Mouse (Mus musculus) gastrocnemius, postnatal 25 days (tissue): ENCODE measurements around the gene Psmc5. TPM values are rescaled to one million over a fixed set of nuclear protein-coding genes. Genes with fewer than 3 reads are reported as not detected.
A peak's percentile ranks its signal among the peaks of the same experiment; 100 is the strongest.

Source experiments
- DNase-seq: peaks from one replicate; pipeline ENCODE4 v3.0.0; 2022
- total RNA-seq, 2 experiments: library from RNA; stranded (reverse); gene quantifications; 1 replicate in 1 of 2; 2 replicates in 1 of 2; pipeline ENCODE4 v1.2.3; 2021

The Psmc5 gene
- total RNA-seq, 2 experiments from 2014 or later: 126 to 130 TPM

DNA sequence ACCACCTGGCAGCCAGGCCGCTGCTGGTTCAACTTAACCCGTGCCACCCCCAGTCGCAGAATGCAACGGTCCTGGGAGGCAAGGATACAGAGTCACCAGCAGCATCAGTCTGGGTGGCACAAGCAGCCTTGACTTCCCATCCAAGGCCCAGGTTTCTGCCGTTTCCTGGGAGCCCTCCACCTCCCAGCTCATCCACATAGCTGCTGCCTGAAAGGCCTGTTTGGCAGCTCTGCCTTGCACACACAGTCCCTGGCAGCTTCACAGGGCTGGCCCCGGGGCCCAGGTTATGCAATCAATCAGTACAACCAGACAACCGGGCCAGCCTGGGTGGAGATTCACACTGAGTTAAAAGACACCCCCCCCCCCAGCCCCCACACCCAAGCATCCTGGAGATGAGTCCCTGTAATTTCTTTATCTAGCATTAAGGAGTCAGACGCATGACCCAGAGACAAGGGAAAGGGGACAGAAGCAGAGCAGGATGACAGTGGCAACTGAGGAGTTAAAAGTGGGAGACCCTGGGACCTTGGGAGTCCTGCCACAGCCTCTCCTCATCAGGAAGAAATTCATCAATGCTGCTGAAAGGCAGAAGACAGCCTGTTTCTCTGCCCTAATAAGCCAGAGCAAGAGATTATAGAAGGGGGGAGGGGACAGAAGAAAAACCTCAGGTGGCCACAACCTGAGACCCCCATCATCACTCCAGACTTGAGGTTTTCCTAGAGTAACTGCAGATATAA lies 12.5 kb downstream of the Psmc5 start:
- peak; percentile 96 for DNase-seq

DNA sequence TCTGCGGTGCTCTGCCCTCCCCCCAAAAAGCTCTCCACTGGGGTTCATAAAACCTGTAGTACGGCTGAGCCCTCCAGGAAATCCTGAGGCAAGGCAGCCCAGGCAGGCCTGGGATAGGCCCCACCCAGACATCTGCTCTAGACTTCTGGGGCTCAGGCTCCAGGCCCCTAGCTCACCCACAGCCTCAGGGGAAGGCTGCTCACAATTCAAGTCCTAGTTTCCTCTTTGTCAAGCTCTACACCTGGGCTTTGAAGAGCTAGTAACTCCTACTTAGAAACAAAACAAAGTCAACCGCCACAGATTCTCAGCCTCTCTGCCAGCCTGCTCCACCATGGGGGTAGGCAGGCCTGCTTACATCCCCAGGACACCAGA lies 13.1 kb downstream of the Psmc5 start:
- peak; percentile 57 for DNase-seq

DNA sequence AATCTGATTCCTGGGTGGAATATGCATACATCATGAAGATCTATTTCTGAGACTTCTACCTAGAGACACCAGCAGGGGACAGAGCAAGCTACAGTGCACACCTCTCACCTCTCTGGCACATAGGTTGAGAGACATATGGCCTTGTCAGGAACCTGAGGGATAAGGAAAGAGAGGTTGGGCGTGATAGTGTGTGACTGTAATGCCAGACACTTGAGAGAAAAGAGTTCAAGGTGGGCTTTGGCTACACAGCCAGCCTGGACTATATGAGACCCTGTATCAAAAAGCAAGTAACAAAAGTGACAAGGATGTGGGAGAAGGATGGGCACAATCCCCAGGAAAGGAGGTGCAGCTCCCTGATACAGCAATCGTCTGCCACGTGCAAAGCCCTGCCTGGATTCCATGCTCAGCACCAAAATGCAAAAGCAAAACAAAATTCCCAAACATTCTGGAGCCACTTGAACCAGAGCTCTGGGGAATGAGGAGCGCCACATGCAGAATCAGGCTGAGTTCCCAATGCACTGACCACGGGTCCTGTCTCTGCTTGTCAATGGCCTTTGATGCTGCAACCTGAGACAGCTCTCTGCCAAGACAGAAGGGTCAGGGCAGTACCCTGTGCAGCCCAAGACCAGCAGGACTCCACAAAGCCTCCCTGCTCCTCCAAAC lies 15.3 kb downstream of the Psmc5 start:
- peak; percentile 49 for DNase-seq

DNA sequence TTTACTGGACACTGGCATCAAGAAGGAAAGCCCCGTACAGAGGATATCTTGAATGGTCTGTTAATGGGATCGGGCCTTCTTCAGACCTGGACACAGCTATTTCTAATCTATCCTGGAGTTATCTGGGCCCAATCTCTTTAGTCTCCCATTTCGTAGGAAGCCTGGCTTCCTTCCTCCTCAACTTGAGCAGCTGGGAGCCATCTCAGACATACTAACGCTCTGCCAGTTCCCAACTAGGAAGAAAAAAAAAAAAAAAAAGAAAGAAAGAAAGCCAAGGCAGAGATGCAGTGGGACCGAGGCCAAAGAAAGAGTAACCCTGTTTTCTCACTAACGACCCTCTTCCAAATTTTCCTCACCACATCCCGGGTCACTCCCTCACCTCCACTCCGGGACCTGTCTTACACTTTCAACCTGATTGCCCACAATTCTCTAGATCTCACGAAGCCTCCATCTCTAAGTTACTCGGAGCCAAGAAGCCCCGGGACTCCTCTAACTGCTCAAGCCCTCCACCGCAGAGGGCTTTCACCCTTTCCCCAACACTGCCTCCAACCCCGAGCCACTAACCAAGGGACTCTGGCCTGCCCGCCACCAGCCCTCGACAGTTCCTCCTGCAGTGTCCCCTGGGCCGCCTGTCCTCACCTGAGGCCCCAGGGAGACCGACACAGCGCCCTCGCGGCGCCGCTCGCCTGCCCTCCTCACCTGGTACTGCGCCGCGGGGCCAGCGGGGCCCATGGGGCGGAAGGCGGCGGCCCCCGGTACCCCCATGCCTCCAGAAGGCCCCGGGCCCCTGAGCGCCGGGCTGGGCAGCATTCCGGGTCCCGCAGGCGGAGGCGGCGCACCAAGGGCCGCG lies 16.1 kb downstream of the Psmc5 start:
- no peak for DNase-seq

DNA sequence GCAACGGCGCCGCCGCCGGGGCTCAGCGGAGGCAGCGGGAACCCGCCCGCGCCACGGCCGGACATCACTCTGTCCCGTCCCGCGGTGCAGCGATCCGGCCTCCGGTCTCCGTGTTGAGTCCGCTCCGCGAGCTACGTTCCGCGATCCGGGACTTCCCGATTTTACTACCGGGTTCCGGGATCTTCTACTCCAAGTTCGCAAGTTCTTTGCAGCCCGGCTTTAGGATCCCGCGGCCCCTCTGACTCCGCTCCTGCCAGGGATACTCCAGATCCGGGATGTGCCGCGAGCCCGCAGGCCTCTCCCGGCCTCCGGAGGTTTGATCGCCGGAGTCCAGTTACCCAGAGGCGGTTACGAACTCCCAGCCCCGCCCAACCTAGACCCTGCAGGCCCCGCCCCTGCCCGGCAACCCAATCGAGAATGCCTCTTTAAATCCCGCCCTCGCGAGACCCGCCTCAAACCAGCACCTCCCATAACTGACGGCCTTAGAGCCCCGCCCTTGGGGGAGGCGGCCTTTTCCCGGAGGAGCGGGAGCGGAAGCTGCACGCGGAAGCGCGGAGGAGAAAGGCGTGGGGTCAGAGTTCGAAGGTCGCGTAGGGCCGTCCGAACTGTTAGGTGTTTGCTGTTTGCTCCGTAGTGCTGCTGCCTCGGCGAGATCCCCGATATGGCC lies 16.8 kb downstream of the Psmc5 start, which contains the start of gene Smarcd2:
Gene Smarcd2, minus strand, starts transcription at position 329 of the 667 bp plus-strand sequence.
- peak; percentile 100 for DNase-seq

DNA sequence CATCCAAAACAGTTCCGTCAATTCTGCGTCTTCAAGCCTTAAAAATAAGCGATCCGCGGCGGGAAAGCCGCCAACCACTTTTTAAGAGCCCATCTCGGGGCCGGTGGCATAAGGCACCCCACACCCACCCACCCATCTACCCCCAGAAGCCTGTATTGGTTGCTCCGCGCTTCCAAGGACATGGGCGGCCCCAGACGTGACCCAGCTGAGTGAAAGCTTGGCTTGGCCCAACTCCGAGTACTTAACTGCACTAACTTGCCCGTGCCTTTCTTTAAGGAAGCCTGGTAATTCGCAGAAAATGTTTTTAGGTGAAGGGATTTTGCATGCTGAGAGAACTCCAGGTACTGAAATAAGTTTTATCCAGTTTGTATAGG lies 17.3 kb downstream of the Psmc5 start:
- no peak for DNase-seq

DNA sequence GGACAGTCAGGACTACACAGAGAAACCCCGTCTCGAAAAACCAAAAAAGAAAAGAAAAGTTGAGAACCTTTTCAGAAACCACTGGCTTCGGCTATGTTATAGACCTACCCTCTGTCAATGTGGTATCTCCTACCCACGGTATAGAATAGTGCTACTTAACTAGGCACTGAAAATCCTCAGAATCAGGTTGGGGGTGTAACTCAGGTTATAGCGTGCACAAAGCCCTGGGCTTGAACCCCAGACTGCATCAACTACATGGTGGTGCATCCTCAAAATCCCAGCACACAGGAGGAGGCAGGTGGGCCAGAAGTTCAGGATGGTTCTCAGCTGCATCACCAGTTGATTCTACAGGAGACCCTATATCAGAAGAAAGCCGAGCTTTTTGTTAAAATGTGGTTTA lies 17.9 kb downstream of the Psmc5 start:
- DNase-seq: no peak

DNA sequence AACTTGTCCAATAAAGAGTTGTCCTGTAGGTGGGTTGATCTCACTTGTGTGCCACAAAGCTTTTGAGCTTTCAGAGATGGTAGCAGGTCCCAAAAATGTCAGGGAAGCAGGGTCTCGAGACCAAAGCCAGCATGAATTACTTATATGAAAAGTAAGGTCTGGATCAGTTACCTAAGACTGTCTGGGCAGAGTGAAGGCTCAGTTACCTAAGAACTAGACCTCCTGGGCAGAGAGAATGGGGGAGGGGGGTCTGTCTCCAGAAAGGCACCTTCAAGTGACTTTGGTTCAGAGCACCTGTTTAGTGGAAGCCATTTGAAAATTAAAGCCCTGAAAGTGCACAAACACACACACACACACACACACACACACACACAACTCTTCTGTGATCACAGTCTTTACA lies 18.4 kb downstream of the Psmc5 start:
- DNase-seq: no peak

DNA sequence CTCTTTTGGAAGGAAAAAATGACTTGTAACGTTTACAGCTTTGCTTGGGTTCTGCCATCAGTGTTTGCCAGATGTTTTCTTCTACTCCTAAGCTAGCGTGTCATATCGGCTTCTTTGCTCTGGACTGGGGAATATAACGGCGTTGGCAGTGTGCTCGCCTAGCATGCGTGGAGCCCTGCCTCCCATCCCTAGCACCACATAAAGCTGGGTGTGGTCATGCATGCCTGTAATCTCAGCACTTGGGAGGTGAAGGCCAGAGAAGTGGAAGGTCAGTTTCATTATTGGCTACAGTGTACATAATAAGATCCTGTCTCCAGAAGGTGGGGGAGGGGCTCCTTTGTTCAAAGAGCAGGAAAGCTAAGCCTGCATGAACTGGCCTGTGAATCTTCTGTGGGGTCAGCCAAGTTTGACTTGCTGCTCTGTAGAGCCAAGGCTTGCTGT lies 19.0 kb downstream of the Psmc5 start:
- peak; percentile 56 for DNase-seq

DNA sequence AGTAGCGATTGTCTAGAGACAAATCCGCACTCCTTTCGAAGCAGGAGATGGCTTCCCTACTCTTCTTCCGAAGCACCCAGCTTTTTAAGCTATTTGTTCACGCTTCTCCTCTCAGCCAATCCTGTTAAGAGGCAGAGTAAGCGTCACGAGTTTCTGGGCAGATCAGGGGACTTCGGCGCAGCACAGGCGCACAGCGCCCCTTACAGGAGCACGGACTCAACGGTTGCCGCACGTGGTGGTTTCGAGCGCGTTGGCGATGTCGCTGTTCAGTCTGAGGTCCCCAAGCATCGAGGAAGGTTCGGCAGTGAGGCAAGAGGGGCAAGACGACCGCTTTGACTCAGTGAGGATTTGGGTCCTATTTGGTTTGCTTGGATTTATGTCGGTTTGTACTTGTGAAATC lies 20.5 kb downstream of the Psmc5 start, which contains the start of gene Tcam1:
Gene Tcam1, plus strand, starts transcription at position 219 of the 400 bp plus-strand sequence.
- DNase-seq: peak; percentile 87

DNA sequence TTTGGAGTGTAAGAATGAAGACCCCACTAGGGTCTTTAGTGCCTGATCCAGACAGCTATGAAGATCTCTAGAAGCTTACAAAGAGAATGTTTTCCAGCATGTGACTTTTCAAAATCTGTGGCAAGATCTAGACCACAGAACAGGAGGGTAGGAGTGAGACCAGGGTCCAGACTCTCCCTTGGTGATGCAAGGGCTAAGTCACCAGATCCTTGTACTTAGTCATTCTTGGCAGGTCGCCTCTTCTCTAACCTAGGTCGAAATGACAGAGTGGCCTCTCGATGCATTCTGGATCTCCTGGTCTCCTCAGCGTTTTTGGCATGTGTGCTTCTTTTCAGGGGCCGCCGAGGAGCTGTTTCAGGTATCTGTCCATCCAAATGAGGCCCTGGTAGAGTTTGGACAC lies 26.5 kb downstream of the Psmc5 start:
- DNase-seq: no peak

DNA sequence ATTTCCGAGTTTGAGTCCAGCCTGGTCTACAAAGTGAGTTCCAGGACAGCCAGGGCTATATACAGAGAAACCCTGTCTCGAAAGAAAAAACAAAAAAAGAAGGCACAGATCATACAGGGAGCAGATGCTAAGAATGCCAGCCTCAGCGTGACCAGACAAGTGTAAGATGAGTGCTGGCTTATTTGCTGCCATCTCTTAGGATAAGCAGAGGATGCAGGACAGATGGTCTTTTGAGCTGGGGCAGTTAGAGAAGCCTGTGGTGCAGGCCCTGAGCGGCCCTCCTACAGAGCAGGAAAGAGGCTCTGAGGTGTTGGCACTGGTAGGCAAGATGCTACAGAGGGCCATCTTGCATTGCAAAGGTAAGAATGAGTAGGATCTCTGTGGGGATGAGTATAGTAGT lies 27.4 kb downstream of the Psmc5 start:
- DNase-seq: no peak

DNA sequence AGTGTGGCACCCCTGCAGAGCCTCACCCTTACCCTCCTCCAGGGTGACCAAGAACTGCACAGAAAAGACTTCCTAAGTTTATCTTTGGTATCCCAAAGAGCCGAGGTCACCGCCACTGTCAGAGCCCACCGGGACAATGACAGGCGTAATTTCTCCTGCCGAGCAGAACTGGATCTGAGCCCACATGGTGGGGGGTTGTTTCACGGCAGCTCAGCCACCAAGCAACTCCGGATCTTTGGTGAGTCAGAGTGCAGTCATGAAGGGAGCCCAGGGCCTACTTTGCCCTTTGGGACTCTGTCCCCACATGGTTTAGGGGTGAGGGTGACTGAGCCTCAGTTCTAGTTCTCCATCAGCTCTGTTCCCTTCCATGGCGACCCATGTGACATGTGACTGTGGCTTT lies 28.2 kb downstream of the Psmc5 start:
- no peak for DNase-seq

DNA sequence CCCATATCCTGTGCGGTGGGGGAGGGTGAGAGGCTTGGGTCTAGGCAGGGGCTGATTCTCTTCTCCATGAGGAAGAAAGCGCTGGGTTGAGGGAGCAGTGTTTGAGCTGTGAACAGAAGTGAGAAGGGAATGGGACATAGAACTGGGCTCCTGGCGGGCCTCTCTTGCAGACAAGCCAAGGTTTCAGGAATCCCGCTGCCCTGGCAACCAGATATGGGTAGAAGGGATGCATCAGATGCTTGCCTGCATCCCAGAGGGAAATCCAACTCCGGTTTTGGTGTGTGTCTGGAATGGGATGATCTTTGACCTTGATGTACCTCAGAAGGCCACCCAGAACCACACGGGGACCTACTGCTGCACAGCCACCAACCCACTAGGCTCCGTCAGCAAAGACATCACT lies 30.3 kb downstream of the Psmc5 start:
- DNase-seq: no peak

DNA sequence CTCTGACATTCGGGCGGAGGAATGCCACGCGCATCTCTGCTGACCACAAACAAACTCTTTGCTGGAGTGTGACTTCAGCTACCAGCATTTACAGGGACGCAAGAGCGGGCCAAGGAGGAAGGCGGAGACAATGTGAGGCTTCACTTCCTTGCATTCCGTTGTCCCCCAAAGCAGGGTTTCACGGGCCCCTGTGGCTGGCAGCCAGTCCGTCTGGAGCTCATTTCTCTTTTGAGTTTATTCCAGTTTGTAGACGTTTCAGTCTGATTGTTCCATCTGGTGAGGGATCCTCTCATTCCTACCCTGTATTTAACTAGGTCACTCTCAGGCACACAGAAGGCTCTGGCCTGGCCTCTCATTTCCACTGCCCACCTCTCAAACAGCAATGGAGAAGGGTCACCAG lies 31.0 kb downstream of the Psmc5 start:
- DNase-seq: no peak

DNA sequence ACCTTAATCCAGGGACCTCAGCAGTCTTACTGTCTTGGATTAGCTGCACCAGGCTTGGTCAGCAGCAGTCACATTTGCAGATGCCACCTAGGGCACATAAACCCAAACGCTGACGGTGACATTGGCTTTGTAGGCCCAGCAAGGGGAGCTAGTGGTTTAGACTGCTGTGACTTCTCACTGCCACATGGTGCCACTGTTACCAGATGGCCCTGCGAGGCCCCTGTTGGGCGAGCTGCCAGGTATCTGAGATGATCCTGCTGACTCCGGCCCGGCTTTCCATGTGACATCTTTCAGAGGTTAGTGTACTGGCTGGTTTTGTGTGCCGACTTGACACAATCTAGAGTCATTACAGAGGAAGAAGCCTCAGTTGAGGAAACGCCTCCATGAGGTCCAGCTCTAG lies 33.4 kb downstream of the Psmc5 start:
- DNase-seq: peak; percentile 66

DNA sequence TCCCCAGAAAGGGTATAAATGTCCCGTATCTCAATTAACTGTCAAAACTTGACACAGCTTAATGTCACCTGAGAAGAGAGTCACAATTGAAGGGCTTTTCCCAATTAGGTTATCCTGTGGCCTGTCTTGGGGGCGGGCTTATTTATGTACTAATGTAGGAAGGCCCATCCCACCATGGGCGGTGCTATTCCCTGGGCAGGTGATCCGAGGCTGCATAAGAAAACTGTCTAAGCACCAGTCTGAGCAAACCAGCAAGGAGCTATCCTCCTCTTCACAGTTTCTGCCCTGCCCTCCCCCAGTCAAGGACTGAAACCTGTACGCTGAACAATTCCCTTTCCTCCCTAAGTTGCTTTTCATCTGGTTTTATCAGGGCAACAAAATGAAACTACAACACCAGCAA lies 34.4 kb downstream of the Psmc5 start:
- DNase-seq: no peak

DNA sequence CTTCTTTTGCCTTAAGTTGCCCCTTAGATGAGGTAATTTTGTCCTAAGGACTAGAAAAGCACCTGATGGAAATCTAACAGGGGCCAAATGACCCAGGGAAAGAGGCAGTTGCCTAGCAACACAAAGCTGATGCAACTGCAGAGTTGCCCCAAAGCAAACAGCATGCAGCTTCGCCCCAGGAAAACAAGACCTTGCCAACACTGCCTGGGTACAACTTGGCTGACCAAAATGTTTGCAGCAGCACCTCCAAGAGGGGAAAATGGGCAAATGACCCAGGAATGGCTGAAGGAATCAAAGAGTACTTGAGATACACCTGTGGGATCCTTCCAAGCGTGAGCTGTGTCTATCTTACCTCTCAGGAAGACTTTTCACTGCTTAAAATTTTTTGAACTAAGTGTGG lies 35.9 kb downstream of the Psmc5 start:
- no peak for DNase-seq

DNA sequence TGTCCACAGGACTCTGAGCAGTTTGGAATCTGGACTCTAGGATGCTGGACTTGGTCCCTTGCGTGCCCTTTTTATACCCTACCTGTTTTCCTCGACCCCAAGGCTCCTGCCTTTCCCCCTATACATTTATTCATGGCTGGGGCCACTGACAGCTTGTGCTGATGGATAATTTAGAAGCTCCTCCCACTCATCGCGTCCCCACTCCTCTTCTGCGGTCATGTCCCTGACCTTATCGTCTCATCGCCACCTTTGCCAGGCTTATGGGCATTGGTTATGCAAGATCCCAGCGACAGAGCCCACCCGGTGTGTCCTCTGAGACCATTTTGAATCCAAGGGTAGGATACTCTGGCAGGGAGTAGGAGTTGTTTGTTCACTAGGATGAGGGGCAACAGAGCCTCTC lies 45.8 kb downstream of the Psmc5 start, which contains the start of gene Gh:
Gene Gh, minus strand, starts transcription at position 101 of the 400 bp plus-strand sequence.
- DNase-seq: no peak

DNA sequence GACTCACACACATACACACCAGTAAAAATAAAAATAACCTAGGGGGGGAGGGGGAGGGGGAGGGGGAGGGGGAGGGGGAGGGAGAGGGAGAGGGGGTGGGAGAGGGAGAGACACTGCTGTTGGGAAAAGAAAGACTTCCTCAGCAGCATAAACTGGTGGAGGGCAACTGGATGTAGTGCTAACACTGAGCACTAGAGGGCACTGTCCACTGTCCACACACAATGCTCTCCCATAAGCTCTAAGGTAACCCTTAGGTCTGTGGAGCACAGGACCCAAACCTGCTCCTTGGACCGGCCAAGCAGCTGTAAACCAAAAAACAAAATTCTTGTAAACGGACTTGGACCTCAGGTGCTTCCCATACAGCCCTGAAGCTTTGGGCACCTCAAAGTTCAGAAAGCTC lies 46.7 kb downstream of the Psmc5 start:
- no peak for DNase-seq

DNA sequence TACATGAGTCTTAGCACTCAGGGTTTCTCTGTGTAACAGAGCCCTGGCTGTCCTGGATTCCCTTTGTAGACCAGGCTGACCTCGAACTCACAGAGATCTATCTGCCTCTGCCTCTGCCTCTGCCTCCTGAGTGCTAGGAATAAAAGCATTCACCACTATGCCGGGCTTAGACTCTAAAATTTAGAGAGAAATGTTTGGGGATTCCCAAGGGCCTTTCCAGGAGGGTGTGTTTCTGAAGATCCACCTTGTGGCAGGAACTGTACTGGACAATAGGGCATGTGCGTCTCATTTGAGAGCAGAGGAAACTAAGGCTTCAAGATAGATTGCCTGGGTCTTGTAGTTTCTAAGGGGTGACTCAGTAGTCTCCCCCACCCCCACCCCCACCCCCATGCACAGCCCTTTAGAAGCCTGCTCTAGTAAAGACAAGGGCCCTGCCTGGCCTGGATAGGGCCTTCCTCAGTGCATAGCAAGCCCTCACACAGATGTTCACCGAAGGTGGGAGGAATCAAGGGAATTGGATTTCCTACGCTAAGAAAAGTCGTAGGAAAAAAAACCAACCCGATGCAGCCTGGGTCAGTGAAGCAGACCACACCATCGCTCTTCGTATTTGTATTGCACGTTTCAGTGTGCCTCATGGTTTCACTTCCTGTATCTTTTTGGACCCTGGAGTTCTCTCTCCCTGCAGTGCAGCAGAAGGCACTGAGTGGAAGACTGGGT lies 49.6 kb downstream of the Psmc5 start:
- DNase-seq: no peak

DNA sequence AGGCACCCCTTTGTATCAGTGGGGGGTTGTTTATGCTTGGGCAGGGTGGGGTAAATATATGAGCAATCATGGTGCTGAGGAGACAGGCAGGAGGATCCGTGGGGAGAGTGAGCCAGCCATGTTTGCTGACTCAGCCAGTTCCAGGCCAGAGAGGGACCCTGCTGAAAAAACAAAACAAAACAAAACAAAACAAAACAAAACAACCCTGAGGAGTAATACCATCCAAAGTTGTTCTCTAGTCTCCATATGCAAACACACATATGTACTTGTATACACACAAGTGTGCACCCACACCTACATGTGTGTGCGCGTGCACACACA lies 50.1 kb downstream of the Psmc5 start:
- DNase-seq: no peak
